Mouse (Mus musculus): ENCODE results near the gene Trim12c.

DNA sequence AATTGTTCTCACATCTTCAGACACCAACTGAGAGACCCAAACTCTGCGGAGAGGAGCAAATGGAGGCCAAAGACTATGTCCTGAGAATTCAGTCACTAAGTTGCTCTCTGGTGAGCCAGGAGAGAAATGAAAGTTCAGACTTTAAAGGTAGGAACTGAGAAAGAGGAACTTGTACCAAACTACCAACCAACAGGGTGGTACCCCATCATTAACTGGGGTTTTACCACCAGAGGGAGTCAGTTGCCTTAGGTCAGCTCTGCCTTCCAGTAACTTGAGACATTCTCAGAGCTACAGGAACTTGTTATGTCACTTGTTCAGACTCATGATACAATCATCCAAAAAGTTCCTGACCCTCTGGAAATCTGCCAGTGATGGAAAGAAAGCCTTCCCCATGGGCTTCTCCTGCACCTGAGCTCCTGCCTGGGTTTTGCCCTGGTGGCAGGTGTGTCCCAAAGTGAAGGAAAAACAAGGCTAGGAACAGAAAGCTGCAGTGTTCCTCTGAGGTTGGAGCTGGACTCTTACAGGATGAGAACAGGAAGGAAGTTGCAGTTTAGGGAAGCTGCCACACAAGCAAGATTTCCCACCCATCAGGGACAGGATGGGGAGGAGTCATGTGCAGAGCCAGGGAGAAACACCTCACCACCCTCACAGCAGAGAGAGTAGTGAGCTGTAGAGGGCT, 16.7 kb upstream of the Trim12c start, which contains the start of gene Trim30b:
- TF ChIP-seq MAFK (IDR thresholded peaks at IDR 0.05; ENCODE audit: insufficient read depth, low read depth, low read length) (no peak), ZNF384 (IDR thresholded peaks at IDR 0.05; ENCODE audit: low read depth, low read length) (no peak), ZC3H11A (IDR thresholded peaks at IDR 0.05; ENCODE audit: borderline replicate concordance, low read depth, low read length) (no peak), HCFC1 (IDR thresholded peaks at IDR 0.05; ENCODE audit: borderline replicate concordance, insufficient read depth, low read length) (no peak)

All from ES-E14 (cell line).